Mouse (Mus musculus): ENCODE measurements at regions not wholly inside any gene's neighbourhood (a gene's known extent, or its start where the extent isn't known, plus 50 kb on each side); places are given as distances from the start of the nearest gene placed in this dataset.

DNA sequence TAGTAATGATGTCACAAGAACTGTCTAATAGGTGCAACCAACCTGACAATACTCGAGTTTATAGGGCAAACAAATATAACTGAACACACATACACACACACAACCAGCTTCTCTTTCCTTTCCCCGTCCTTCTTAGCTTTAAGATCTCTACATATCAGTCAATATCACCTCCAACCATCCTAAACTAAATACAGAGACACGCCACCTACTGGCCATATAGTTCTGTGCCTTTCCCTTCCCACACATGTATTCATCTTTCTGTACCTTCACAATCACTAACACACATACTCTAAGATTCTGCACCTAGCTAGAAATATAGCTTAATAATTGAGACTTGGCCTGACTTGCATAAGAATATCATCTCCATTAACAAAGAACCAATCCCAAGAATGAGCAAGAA is 688.2 kb downstream of the Ntrk3 start:
- no peaks in the 10 kb centered on the region for H3K4me1 ChIP-seq (replicated peaks)
- no peaks in the 10 kb centered on the region for H3K36me3 ChIP-seq
- no peak overlapping the region for H3K9ac ChIP-seq
- WGBS: 54% methylated on average over 3 of the region's 3 CpGs
- H3K4me3 ChIP-seq: no peak overlapping the region
- no peaks in the 10 kb centered on the region for H3K9me3 ChIP-seq
- no peak for ATAC-seq (ENCODE audit: low read depth)
- no peak overlapping the region for H3K4me2 ChIP-seq
- no peaks in the 10 kb centered on the region for H3K27me3 ChIP-seq
- H3K27ac ChIP-seq (replicated peaks): no peak overlapping the region

DNA sequence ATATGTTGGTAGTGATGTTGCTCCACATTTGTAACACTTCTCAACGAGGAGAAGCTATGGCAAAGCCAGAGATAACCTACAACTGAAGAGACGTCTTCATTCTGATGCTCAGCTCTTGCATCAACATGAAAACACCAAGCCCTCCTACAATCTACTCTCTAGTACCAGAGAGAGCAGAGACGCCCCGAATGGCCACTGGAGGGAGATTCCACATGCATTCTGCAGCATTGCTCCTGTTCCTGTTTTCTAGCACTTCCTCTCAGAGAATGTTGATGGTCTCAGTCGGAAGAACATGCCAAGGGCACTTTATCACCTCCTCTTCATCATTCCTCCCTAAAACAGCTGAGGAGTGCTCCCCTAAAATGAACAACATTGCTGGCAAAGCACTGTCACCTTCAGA is 692.4 kb downstream of the Ntrk3 start:
- WGBS: 71% methylated on average over 5 of the region's 5 CpGs
- Histone ChIP-seq H3K9ac (no peak overlapping the region), H3K9me3 (no peaks in the 10 kb centered on the region), H3K27ac (replicated peaks) (no peak overlapping the region), H3K27me3 (no peaks in the 10 kb centered on the region), H3K4me2 (no peak overlapping the region), H3K4me3 (no peak overlapping the region), H3K36me3 (no peaks in the 10 kb centered on the region), H3K4me1 (replicated peaks) (no peaks in the 10 kb centered on the region)
- no peak for ATAC-seq (ENCODE audit: low read depth)

GRCm38 (mm10) chr7:78031032-78031431 is 706.8 kb downstream of the Ntrk3 start:
- ATAC-seq (ENCODE audit: low read depth): no peak
- WGBS: 78% methylated on average over 2 of the region's 2 CpGs
- Histone ChIP-seq H3K27me3 (no peaks in the 10 kb centered on the region), H3K27ac (replicated peaks) (no peak overlapping the region), H3K9ac (no peak overlapping the region), H3K4me3 (no peak overlapping the region), H3K4me1 (replicated peaks) (no peaks in the 10 kb centered on the region), H3K36me3 (no peaks in the 10 kb centered on the region), H3K4me2 (no peak overlapping the region), H3K9me3 (no peaks in the 10 kb centered on the region)

- no peak for ATAC-seq (ENCODE audit: low read depth)
- Histone ChIP-seq H3K27ac (replicated peaks) (no peak overlapping the region), H3K27me3 (no peaks in the 10 kb centered on the region), H3K9ac (no peak overlapping the region), H3K4me2 (no peak overlapping the region), H3K4me1 (replicated peaks) (no peaks in the 10 kb centered on the region), H3K4me3 (no peak overlapping the region), H3K36me3 (no peaks in the 10 kb centered on the region), H3K9me3 (no peaks in the 10 kb centered on the region)
- WGBS: 65% methylated on average over 4 of the region's 4 CpGs
These were observed 710.7 kb downstream of the Ntrk3 start for GRCm38 (mm10) chr7:78026992-78027615.

GRCm38 (mm10) chr7:78023591-78023990 is 714.2 kb downstream of the Ntrk3 start:
- no peak overlapping the region for H3K4me2 ChIP-seq
- no peak overlapping the region for H3K4me3 ChIP-seq
- no peak for ATAC-seq (ENCODE audit: low read depth)
- 98% methylated on average over 1 of the region's 1 CpGs for WGBS
- no peak overlapping the region for H3K9ac ChIP-seq
- no peaks in the 10 kb centered on the region for H3K27me3 ChIP-seq
- H3K9me3 ChIP-seq: no peaks in the 10 kb centered on the region
- H3K4me1 ChIP-seq (replicated peaks): no peaks in the 10 kb centered on the region
- H3K27ac ChIP-seq (replicated peaks): no peak overlapping the region
- no peaks in the 10 kb centered on the region for H3K36me3 ChIP-seq

DNA sequence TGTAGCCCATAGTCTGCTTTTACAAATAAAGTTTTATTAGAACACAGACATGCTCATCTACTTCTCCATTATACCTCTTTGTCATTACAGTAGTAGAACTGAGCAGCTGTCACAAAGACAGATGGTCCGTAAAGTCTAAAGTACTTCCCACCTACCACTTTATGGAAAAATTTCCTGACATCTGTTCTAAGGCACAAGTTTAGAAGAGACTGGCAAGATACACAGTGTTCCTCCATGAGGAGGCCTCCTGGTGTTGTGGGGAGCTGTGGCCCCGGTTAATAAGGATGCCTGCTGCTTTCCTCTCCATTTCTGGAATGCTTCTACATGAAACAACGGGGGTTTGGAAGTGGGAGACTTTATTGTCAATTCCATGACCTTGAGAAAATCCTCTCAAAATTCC is 714.7 kb downstream of the Ntrk3 start:
- no peak for ATAC-seq (ENCODE audit: low read depth)
- Histone ChIP-seq H3K36me3 (no peaks in the 10 kb centered on the region), H3K27ac (replicated peaks) (no peak overlapping the region), H3K9ac (no peak overlapping the region), H3K4me3 (no peak overlapping the region), H3K27me3 (no peaks in the 10 kb centered on the region), H3K4me1 (replicated peaks) (no peaks in the 10 kb centered on the region), H3K9me3 (no peaks in the 10 kb centered on the region), H3K4me2 (no peak overlapping the region)
- WGBS: 74% methylated on average over 3 of the region's 3 CpGs

DNA sequence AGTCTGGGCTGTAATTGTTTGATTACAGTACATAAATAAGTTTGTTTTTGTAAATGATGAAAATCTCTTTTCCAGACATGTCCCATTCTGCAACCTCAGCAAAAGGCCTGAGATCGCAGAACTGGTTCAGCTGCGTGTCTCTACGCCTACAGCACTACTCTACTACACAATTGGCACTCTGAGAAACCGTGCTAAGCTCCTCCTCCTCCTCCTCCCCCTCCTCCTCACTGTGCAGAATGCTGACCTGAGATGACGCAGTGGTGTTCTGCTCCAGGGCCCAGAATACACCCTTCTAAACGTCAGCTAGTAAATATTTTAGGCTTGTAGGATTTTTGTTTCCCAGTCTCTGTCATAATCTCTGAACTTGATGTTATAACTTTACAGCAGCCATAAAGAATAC is 724.2 kb downstream of the Ntrk3 start:
- 54% methylated on average over 6 of the region's 6 CpGs for WGBS
- H3K9me3 ChIP-seq: no peaks in the 10 kb centered on the region
- no peak; the same call in 1 of the 2 replicates for ATAC-seq (ENCODE audit: low read depth)
- no peak overlapping the region for H3K9ac ChIP-seq
- H3K4me1 ChIP-seq (replicated peaks): no peaks in the 10 kb centered on the region
- no peak overlapping the region for H3K27ac ChIP-seq (replicated peaks)
- H3K27me3 ChIP-seq: no peaks in the 10 kb centered on the region
- H3K4me3 ChIP-seq: no peak overlapping the region
- H3K4me2 ChIP-seq: no peak overlapping the region
- H3K36me3 ChIP-seq: no peaks in the 10 kb centered on the region

DNA sequence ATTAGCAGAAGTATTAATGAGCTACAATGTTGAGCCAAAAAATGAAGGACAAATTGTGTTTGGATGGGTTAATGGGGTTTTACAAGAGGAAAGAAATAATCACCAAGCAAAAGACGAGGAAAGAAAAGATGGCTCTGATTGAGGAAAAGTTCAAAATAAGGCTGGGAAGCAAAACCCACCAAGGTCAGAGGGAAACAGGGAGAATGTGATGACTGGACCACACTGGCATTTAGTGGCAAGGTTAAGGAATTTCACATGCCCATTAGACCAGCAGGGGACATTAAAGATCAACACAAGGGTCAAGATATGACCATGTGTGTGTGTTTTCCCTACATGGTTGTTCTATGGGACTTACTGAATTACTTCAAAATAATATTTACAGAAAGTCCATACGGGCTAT is 734.7 kb downstream of the Ntrk3 start:
- H3K9ac ChIP-seq: no peak overlapping the region
- H3K9me3 ChIP-seq: 0 out of 2 replicates have a peak, but pooled peaks cover 5% of the 10 kb centered on the region
- H3K36me3 ChIP-seq: no peaks in the 10 kb centered on the region
- no peak overlapping the region for H3K4me3 ChIP-seq
- 75% methylated on average over 2 of the region's 2 CpGs for WGBS
- H3K4me1 ChIP-seq (replicated peaks): no peaks in the 10 kb centered on the region
- no peak overlapping the region for H3K4me2 ChIP-seq
- H3K27me3 ChIP-seq: no peaks in the 10 kb centered on the region
- H3K27ac ChIP-seq (replicated peaks): no peak overlapping the region
- no peak for ATAC-seq (ENCODE audit: low read depth)

DNA sequence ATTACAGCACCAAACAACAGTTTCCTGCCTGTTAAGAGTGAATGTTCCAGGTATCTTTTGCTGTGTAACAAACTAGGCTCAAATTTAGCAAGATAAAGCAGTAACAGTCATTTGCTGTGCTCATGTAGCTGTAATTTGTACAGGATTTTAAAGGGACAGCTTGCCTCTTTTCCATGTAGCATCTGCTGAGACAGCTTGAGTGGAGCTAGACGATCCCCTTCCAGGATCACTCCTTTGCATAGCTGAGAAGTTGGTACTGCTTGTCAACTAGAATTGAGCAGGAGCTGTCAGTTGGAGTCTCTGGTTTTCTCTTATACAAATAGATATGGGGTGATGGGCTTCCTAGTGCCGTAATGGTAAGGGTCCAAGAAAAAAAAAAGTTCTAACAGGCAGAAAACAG is 744.0 kb downstream of the Ntrk3 start:
- Histone ChIP-seq H3K4me1 (replicated peaks) (peaks cover 8% of the 10 kb centered on the region; the same call in 1 of the 2 replicates), H3K27ac (replicated peaks) (no peak overlapping the region), H3K27me3 (no peaks in the 10 kb centered on the region), H3K9me3 (0 out of 2 replicates have a peak, but pooled peaks cover 5% of the 10 kb centered on the region), H3K4me3 (no peak overlapping the region), H3K36me3 (no peaks in the 10 kb centered on the region), H3K9ac (no peak overlapping the region), H3K4me2 (no peak overlapping the region)
- no peak for ATAC-seq (ENCODE audit: low read depth)
- 81% methylated on average over 2 of the region's 2 CpGs for WGBS

GRCm38 (mm10) chr7:77990150-77990549 is 747.7 kb downstream of the Ntrk3 start:
- no peaks in the 10 kb centered on the region for H3K9me3 ChIP-seq
- H3K4me1 ChIP-seq (replicated peaks): peaks cover 8% of the 10 kb centered on the region; the same call in 1 of the 2 replicates
- ATAC-seq (ENCODE audit: low read depth): no peak
- no peak overlapping the region for H3K4me3 ChIP-seq
- H3K9ac ChIP-seq: no peak overlapping the region
- H3K36me3 ChIP-seq: no peaks in the 10 kb centered on the region
- WGBS: 74% methylated on average over 10 of the region's 10 CpGs
- no peak overlapping the region for H3K27ac ChIP-seq (replicated peaks)
- H3K27me3 ChIP-seq: no peaks in the 10 kb centered on the region
- no peak overlapping the region for H3K4me2 ChIP-seq

DNA sequence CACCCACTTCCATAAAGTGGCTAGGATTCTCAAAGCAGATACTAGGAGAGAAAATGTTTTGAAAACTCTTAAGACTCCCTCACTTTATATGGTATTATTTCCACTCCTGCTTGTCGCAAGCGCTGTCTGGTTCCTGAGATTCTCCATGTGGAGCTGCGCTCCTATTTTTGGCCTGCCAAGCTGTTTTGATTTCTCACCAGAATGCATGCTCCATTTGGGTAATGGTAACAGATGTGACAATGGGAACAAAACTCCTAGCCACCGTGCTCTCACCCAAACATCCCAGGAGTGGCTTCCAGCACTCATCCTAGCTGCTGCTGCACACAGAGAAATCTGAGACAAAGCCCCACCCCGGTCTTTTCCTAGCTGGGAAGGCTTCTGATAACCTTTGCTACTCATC is 749.6 kb downstream of the Ntrk3 start:
- 72% methylated on average over 5 of the region's 5 CpGs for WGBS
- Histone ChIP-seq H3K9me3 (no peaks in the 10 kb centered on the region), H3K36me3 (no peaks in the 10 kb centered on the region), H3K27me3 (no peaks in the 10 kb centered on the region), H3K4me3 (no peak overlapping the region), H3K4me1 (replicated peaks) (peaks cover 8% of the 10 kb centered on the region; the same call in 1 of the 2 replicates), H3K9ac (no peak overlapping the region), H3K27ac (replicated peaks) (no peak overlapping the region), H3K4me2 (no peak overlapping the region)
- no peak for ATAC-seq (ENCODE audit: low read depth)

DNA sequence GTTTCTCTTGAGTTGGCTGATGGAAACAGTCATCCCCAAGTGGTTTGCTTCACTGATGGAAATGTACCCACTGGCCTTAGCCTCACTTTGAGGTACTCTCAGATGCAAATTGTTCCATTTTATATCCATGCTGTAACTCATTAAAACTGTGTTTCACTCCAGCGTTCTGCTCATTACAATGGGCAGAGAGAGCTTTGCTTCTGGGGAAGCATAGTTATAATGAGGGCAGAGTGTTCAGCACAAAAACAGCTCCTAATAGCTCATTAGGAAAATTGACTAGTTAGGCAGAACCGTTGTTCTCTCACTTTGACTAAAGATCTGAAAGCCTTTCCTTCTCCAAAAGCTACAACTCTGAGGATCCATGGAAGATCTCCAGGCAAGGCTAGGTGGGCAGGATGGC is 771.2 kb downstream of the Ntrk3 start:
- H3K9me3 ChIP-seq: no peaks in the 10 kb centered on the region
- H3K27me3 ChIP-seq: no peaks in the 10 kb centered on the region
- H3K4me3 ChIP-seq: no peak overlapping the region
- 55% methylated on average over 2 of the region's 2 CpGs for WGBS
- H3K27ac ChIP-seq (replicated peaks): no peak overlapping the region
- no peak overlapping the region for H3K9ac ChIP-seq
- H3K36me3 ChIP-seq: no peaks in the 10 kb centered on the region
- H3K4me2 ChIP-seq: no peak overlapping the region
- no peaks in the 10 kb centered on the region for H3K4me1 ChIP-seq (replicated peaks)
- no peak for ATAC-seq (ENCODE audit: low read depth)

DNA sequence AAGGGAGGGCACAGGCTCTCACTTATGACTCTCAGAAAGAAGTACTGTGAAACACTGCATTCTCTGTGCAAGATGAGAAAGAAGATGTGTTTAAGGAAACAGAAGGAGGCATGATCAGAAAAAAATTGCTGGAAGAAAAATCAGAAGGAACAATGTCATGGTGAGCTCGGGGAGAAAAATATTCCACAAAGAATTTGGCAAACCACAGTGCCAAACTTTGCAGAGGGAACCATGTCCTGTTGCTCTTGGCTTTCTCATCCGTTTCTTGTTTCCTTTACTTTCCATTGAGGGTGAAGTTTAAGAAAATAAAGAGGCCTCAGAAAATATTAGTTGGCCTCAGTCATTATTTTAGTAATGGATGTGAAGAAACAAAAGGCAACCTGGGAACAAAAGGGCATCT is 804.4 kb downstream of the Ntrk3 start:
- Histone ChIP-seq H3K27ac (replicated peaks) (no peak overlapping the region), H3K4me2 (no peak overlapping the region), H3K27me3 (no peaks in the 10 kb centered on the region), H3K9ac (no peak overlapping the region), H3K9me3 (no peaks in the 10 kb centered on the region), H3K4me3 (no peak overlapping the region), H3K4me1 (replicated peaks) (peaks cover 5% of the 10 kb centered on the region; the same call in 1 of the 2 replicates), H3K36me3 (no peaks in the 10 kb centered on the region)
- no peak for ATAC-seq (ENCODE audit: low read depth)
- WGBS: 72% methylated on average over 2 of the region's 2 CpGs
